Mouse (Mus musculus): ENCODE results near the gene Nav2. TPM values are rescaled to one million over a fixed set of nuclear protein-coding genes. Genes with fewer than 3 reads are reported as not detected.

The Nav2 gene
- total RNA-seq, 2 experiments from 2014 or later, result 77.4 to 100 TPM

- DNase-seq, result no peak
Measured at GRCm38 (mm10) chr7:49637281-49637680, 728.8 kb downstream of the Nav2 start.

- DNase-seq, result no peak
Measured at GRCm38 (mm10) chr7:49637851-49638663, 729.5 kb downstream of the Nav2 start.

GRCm38 (mm10) chr7:49638941-49639776 is 730.6 kb downstream of the Nav2 start:
- no peak for DNase-seq

DNA sequence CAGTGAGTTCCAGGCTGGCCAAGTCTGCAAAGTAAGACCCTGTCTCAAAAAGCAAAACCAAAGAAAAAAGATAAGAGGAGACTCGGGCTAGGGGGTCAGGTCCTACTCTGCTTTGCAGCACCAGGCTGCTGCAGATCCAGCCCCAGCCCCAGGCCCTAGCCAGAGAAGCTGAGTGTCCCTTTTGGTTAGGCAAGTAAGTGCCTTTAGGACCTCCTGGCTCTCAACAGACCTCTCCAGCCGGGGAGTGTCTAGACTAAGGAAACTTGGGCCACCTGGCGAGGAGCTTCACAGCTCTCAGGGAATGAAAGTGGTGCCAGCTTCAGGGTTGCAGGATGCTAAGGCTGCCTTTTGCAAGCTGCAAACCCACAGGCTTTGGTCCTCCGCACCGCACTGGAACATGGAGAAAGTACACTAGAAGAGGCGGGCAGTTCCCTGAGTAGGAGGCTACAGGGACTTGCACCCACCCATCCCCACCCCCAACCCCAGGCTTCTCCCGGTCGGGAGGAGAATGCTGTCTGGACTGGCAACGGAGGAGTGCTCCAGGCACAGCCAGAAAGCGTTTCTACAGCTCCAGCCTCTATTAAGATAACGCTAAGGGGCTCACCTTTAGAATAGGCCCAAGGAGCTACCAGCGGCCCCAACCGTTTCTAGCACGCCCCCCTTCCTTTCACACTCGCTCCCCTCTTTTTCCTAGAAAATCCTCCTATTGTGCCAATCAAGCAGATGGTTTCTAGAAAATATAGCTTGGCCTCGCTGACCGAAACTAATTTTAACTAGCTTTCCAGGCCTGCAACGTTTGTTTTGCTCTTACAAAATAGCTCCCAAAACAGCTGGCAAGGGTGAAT is 731.6 kb downstream of the Nav2 start:
- DNase-seq, result no peak

DNA sequence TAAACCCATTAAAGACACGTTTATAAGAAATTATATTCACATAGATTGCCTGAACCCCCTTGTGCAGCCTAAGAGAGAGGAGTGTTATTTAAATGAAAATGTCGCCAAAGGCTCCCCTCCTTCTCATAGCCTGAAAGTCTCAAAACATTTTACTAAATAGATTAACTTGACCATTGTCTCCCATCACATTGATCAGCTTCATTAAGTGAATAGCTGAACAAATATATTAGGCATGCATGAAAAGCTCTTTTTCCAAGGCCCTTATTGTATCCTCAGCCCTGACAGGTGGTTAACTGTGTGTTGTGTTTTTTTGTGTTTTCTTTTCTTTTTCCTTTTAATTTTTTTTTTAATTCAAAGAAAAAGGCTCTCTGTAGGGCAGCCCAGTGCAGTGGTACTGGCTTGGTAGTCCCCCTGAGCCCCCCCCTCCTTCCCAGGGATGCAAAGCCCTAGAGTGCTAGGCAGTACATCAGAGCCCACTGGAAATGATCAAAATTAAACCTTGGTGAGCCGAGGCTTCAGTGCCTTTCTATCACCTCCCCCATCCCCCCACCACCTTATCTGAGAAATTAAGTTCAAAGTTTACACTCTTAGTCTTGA is 732.3 kb downstream of the Nav2 start:
- DNase-seq, result no peak

Other genes starting within 250 kb of the Nav2 start
- 10 to 100 TPM; 21.4 to 23.4 TPM for gene Zdhhc13, start 119.7 kb upstream of the Nav2 start, total RNA-seq (2021)
- not detected for gene Csrp3, start 60.7 kb upstream of the Nav2 start, total RNA-seq (2021)
- gene E2f8, start 27.1 kb upstream of the Nav2 start, total RNA-seq (2021), result under 1 TPM; 0.17 to 0.30 TPM